Mouse (Mus musculus): ENCODE measurements around the gene H2afx.
A peak's percentile ranks its signal among the peaks of the same experiment; 100 is the strongest.
"Not testable (repeated sequence)": the region's sequence is repeated elsewhere in the genome, so short reads cannot be mapped to it uniquely, and the experiment has no call there.

The H2afx gene

GRCm38 (mm10) chr9:44341487-44341886 lies 7.0 kb downstream of the H2afx start:
- no peak for DNase-seq (ENCODE audit: low spot score)

GRCm38 (mm10) chr9:44342173-44342572 lies 7.7 kb downstream of the H2afx start:
- DNase-seq (ENCODE audit: low spot score): no peak

- no peak for DNase-seq (ENCODE audit: low spot score)
Observed at GRCm38 (mm10) chr9:44342605-44343004, 8.1 kb downstream of the H2afx start.

GRCm38 (mm10) chr9:44343290-44343689 lies 8.8 kb downstream of the H2afx start:
- DNase-seq (ENCODE audit: low spot score): no peak

- DNase-seq (ENCODE audit: low spot score): peak; percentile 87
Observed at GRCm38 (mm10) chr9:44343781-44344421, 9.4 kb downstream of the H2afx start, which contains the start of gene Hmbs. Gene Hmbs (minus strand): TSS chr9:44344228.

GRCm38 (mm10) chr9:44345570-44346433 lies 11.3 kb downstream of the H2afx start:
- no peak for DNase-seq (ENCODE audit: low spot score)

GRCm38 (mm10) chr9:44347166-44347565 lies 12.7 kb downstream of the H2afx start:
- DNase-seq (ENCODE audit: low spot score): no peak

- DNase-seq (ENCODE audit: low spot score): no peak
Observed at GRCm38 (mm10) chr9:44347621-44348020, 13.1 kb downstream of the H2afx start.

GRCm38 (mm10) chr9:44348546-44348945 lies 14.1 kb downstream of the H2afx start:
- DNase-seq (ENCODE audit: low spot score): no peak

- no peak for DNase-seq (ENCODE audit: low spot score)
Observed at GRCm38 (mm10) chr9:44351396-44351795, 16.9 kb downstream of the H2afx start.

GRCm38 (mm10) chr9:44352337-44352736 lies 17.8 kb downstream of the H2afx start:
- no peak for DNase-seq (ENCODE audit: low spot score)

GRCm38 (mm10) chr9:44353142-44353541 lies 18.6 kb downstream of the H2afx start:
- DNase-seq (ENCODE audit: low spot score): no peak

GRCm38 (mm10) chr9:44357207-44357606 lies 22.7 kb downstream of the H2afx start:
- peak; percentile 42 for DNase-seq (ENCODE audit: low spot score)

GRCm38 (mm10) chr9:44361190-44361917 lies 26.9 kb downstream of the H2afx start, which contains the start of gene Vps11:
Gene Vps11 (minus strand): TSS chr9:44361670.
- DNase-seq (ENCODE audit: low spot score): peak; percentile 96

GRCm38 (mm10) chr9:44361931-44362330 lies 27.4 kb downstream of the H2afx start:
- not testable (repeated sequence) for DNase-seq (ENCODE audit: low spot score)

GRCm38 (mm10) chr9:44364480-44364879 lies 30.0 kb downstream of the H2afx start:
- peak; percentile 31 for DNase-seq (ENCODE audit: low spot score)

GRCm38 (mm10) chr9:44373386-44373785 lies 38.9 kb downstream of the H2afx start:
- DNase-seq (ENCODE audit: low spot score): no peak

GRCm38 (mm10) chr9:44376141-44376540 lies 41.6 kb downstream of the H2afx start:
- no peak for DNase-seq (ENCODE audit: low spot score)

GRCm38 (mm10) chr9:44377335-44377734 lies 42.8 kb downstream of the H2afx start:
- DNase-seq (ENCODE audit: low spot score): not testable (repeated sequence)

GRCm38 (mm10) chr9:44378153-44378730 lies 43.7 kb downstream of the H2afx start:
- DNase-seq (ENCODE audit: low spot score): peak; percentile 23

GRCm38 (mm10) chr9:44379054-44379834 lies 44.8 kb downstream of the H2afx start, which contains the start of gene Hyou1:
Gene Hyou1 (plus strand): TSS chr9:44379490.
- peak; percentile 100 for DNase-seq (ENCODE audit: low spot score)

Measured in T-cell, adult 2 months (primary cell).